Mouse (Mus musculus) forebrain, embryonic 10.5 days (tissue): ENCODE data around the gene Fcor. TPM values are rescaled to one million over a fixed set of nuclear protein-coding genes. Genes with fewer than 3 reads are reported as not detected.

Experiments
- DNase-seq: peaks from one replicate; pipeline ENCODE4 v3.0.0-alpha.2; 2017; ENCODE audit warnings: low spot score; ENCODE audit errors: extremely low spot score
- H3K27ac ChIP-seq: fragments of 300-500 bp; sonication (generic); 2 replicates; pipeline ENCODE4 v1.5.1; 2016; ENCODE audit warnings: mild to moderate bottlenecking
- H3K27me3 ChIP-seq: fragments of 300-500 bp; sonication (generic); 2 replicates; pipeline ENCODE4 v1.6.1; 2016; ENCODE audit warnings: mild to moderate bottlenecking; ENCODE audit not compliant: poor library complexity, severe bottlenecking
- H3K36me3 ChIP-seq: fragments of 300-500 bp; sonication (generic); replicated peaks from 2 replicates; pipeline ENCODE4 v1.6.1; 2016; ENCODE audit warnings: mild to moderate bottlenecking, moderate library complexity
- H3K4me1 ChIP-seq: fragments of 300-500 bp; sonication (generic); 2 replicates; pipeline ENCODE4 v1.6.1; 2016
- H3K4me3 ChIP-seq: fragments of 300-500 bp; sonication (generic); 2 replicates; pipeline ENCODE4 v1.5.1; 2016; ENCODE audit warnings: mild to moderate bottlenecking, moderate library complexity
- H3K9me3 ChIP-seq: fragments of 300-500 bp; sonication (generic); 2 replicates; pipeline ENCODE4 v1.6.1; 2016; ENCODE audit warnings: mild to moderate bottlenecking, moderate library complexity
- WGBS: fragments of 180-500 bp; shearing (Covaris S2); methylation state at CpG from one replicate; pipeline ENCODE4 v1.1.7; 2016; 5-methylcytosine and 5-hydroxymethylcytosine counted together
- polyA plus RNA-seq: library from polyadenylated mRNA; unstranded; fragments of >200 nt; fragmentation: Nextera tagmentation; extraction: Ambion mirVana; gene quantifications from 2 replicates; pipeline ENCODE4 v1.2.1, GENCODE M21; 2016

Fcor gene
- polyA plus RNA-seq, 1 experiment from 2014 or later: 12.1 TPM

GRCm38 (mm10) chr8:3664405-3664804 is 7.8 kb downstream of the Fcor start:
- 71% methylated on average over 5 of the region's 5 CpGs for WGBS

GRCm38 (mm10) chr8:3660889-3661288 is 11.3 kb downstream of the Fcor start:
- Histone ChIP-seq H3K27me3 (no peaks in the 10 kb centered on the region), H3K27ac (no peak overlapping the region), H3K4me3 (no peak overlapping the region), H3K9me3 (no peaks in the 10 kb centered on the region), H3K4me1 (peaks cover 11% of the 10 kb centered on the region), H3K36me3 (no peaks in the 10 kb centered on the region)
- DNase-seq: no peak
- WGBS: 89% methylated on average over 8 of the region's 8 CpGs

More at GRCm38 (mm10) chr8:3664405-3664804, 7.8 kb downstream of the Fcor start:
- no peaks in the 10 kb centered on the region for H3K36me3 ChIP-seq
- no peak overlapping the region for H3K4me3 ChIP-seq
- no peaks in the 10 kb centered on the region for H3K9me3 ChIP-seq
- H3K27ac ChIP-seq: no peak overlapping the region
- H3K27me3 ChIP-seq: no peaks in the 10 kb centered on the region
- no peak for DNase-seq
- H3K4me1 ChIP-seq: no peaks in the 10 kb centered on the region

GRCm38 (mm10) chr8:3656725-3657381 is 15.3 kb downstream of the Fcor start:
- Histone ChIP-seq H3K27me3 (no peaks in the 10 kb centered on the region), H3K4me1 (peaks cover 11% of the 10 kb centered on the region), H3K9me3 (no peaks in the 10 kb centered on the region), H3K36me3 (no peaks in the 10 kb centered on the region), H3K27ac (peak overlapping the region; percentile 54), H3K4me3 (peak overlapping the region; percentile 32)
- 26% methylated on average over 7 of the region's 7 CpGs for WGBS
- peak; percentile 39 for DNase-seq

- Histone ChIP-seq H3K4me3 (no peak within 1 kb of the TSS), H3K9me3 (no peaks in the 10 kb centered on the region), H3K27me3 (no peaks in the 10 kb centered on the region), H3K27ac (no peak within 1 kb of the TSS), H3K36me3 (no peaks in the 10 kb centered on the region), H3K4me1 (peaks cover 11% of the 10 kb centered on the region)
- WGBS: 77% methylated on average over 3 of the region's 3 CpGs
- DNase-seq: no peak
Observed at GRCm38 (mm10) chr8:3655526-3655925, 16.6 kb downstream of the Fcor start, which contains the start of gene Retn. Retn (plus strand) TSS chr8:3655770.

GRCm38 (mm10) chr8:3654726-3655508 is 17.2 kb downstream of the Fcor start:
- no peak overlapping the region for H3K27ac ChIP-seq
- H3K9me3 ChIP-seq: no peaks in the 10 kb centered on the region
- H3K36me3 ChIP-seq: no peaks in the 10 kb centered on the region
- H3K4me1 ChIP-seq: peaks cover 11% of the 10 kb centered on the region
- H3K27me3 ChIP-seq: no peaks in the 10 kb centered on the region
- WGBS: 76% methylated on average over 11 of the region's 11 CpGs
- no peak for DNase-seq
- no peak overlapping the region for H3K4me3 ChIP-seq

- WGBS: 70% methylated on average over 3 of the region's 3 CpGs
- H3K9me3 ChIP-seq: no peaks in the 10 kb centered on the region
- H3K4me3 ChIP-seq: no peak overlapping the region
- no peaks in the 10 kb centered on the region for H3K36me3 ChIP-seq
- peaks cover 11% of the 10 kb centered on the region for H3K4me1 ChIP-seq
- no peaks in the 10 kb centered on the region for H3K27me3 ChIP-seq
- H3K27ac ChIP-seq: no peak overlapping the region
- DNase-seq: no peak
Observed at GRCm38 (mm10) chr8:3652845-3653244, 19.3 kb downstream of the Fcor start.

- no peaks in the 10 kb centered on the region; the same call in 1 of the 2 replicates for H3K4me1 ChIP-seq
- no peak overlapping the region for H3K27ac ChIP-seq
- DNase-seq: no peak
- no peaks in the 10 kb centered on the region for H3K27me3 ChIP-seq
- 30% methylated on average over 1 of the region's 1 CpGs for WGBS
- H3K9me3 ChIP-seq: no peaks in the 10 kb centered on the region
- no peak overlapping the region for H3K4me3 ChIP-seq
- no peaks in the 10 kb centered on the region for H3K36me3 ChIP-seq
Observed at GRCm38 (mm10) chr8:3648990-3649389, 23.2 kb downstream of the Fcor start.

- H3K36me3 ChIP-seq: no peaks in the 10 kb centered on the region
- H3K4me1 ChIP-seq: no peaks in the 10 kb centered on the region; the same call in 1 of the 2 replicates
- DNase-seq: no peak
- no peak overlapping the region for H3K4me3 ChIP-seq
- WGBS: 65% methylated on average over 2 of the region's 2 CpGs
- H3K9me3 ChIP-seq: no peaks in the 10 kb centered on the region
- no peaks in the 10 kb centered on the region for H3K27me3 ChIP-seq
- no peak overlapping the region for H3K27ac ChIP-seq
Observed at GRCm38 (mm10) chr8:3648268-3648667, 23.9 kb downstream of the Fcor start.

- H3K9me3 ChIP-seq: no peaks in the 10 kb centered on the region
- no peak for DNase-seq
- no peaks in the 10 kb centered on the region for H3K36me3 ChIP-seq
- WGBS: 81% methylated on average over 4 of the region's 4 CpGs
- no peaks in the 10 kb centered on the region; the same call in 1 of the 2 replicates for H3K4me1 ChIP-seq
- no peak overlapping the region for H3K27ac ChIP-seq
- H3K4me3 ChIP-seq: no peak overlapping the region
- H3K27me3 ChIP-seq: no peaks in the 10 kb centered on the region
Observed at GRCm38 (mm10) chr8:3647561-3647960, 24.6 kb downstream of the Fcor start.

GRCm38 (mm10) chr8:3646824-3647531 is 25.2 kb downstream of the Fcor start:
- Histone ChIP-seq H3K36me3 (no peaks in the 10 kb centered on the region), H3K4me1 (no peaks in the 10 kb centered on the region; the same call in 1 of the 2 replicates), H3K27ac (no peak overlapping the region), H3K27me3 (no peaks in the 10 kb centered on the region), H3K4me3 (no peak overlapping the region), H3K9me3 (no peaks in the 10 kb centered on the region)
- 90% methylated on average over 6 of the region's 6 CpGs for WGBS
- no peak for DNase-seq

GRCm38 (mm10) chr8:3645804-3646203 is 26.4 kb downstream of the Fcor start:
- Histone ChIP-seq H3K36me3 (peaks cover 9% of the 10 kb centered on the region), H3K4me1 (no peaks in the 10 kb centered on the region; the same call in 1 of the 2 replicates), H3K4me3 (no peak overlapping the region), H3K27ac (no peak overlapping the region), H3K27me3 (no peaks in the 10 kb centered on the region), H3K9me3 (no peaks in the 10 kb centered on the region)
- no peak for DNase-seq
- WGBS: 27% methylated on average over 5 of the region's 5 CpGs

GRCm38 (mm10) chr8:3631478-3631875 is 40.7 kb downstream of the Fcor start:
- H3K4me1 ChIP-seq: peaks cover 16% of the 10 kb centered on the region
- H3K27ac ChIP-seq: peak overlapping the region; percentile 74
- no peak for DNase-seq
- no peaks in the 10 kb centered on the region for H3K9me3 ChIP-seq
- peaks cover 20% of the 10 kb centered on the region for H3K36me3 ChIP-seq
- H3K27me3 ChIP-seq: peaks cover 15% of the 10 kb centered on the region
- H3K4me3 ChIP-seq: peak overlapping the region; percentile 66
- 15% methylated on average over 8 of the region's 8 CpGs for WGBS
